Comparison of ENCODE assay signal across 8 mouse cellular contexts in genomic region chr2:120849449-120850423, GRCm38 (mm10). TPM values are rescaled to one million over a fixed set of nuclear protein-coding genes. Genes with fewer than 3 reads are reported as not detected.
DNase-seq lines count a peak whose midpoint lies in the region; ATAC-seq and TF ChIP-seq lines count a peak whose summit lies in the region.

TSS of gene Cdan1 (minus strand) at chr2:120850128.

- in situ Hi-C loops in ES-E14 (cut with MboI; ENCODE audit: low sequenced_read_pairs in 2 of 2, unreplicated experiment in 2 of 2): no loop called here

- H3K27ac ChIP-seq in ES-E14 (ENCODE audit: insufficient read depth, low read depth, low read length, poor library complexity, severe bottlenecking): no peak within 1 kb of the TSS
- peak within 1 kb of the TSS; percentile 65; the same call in 1 of the 2 replicates for H3K27ac ChIP-seq in embryonic facial prominence, embryonic 15.5 days (replicated peaks)
- peak within 1 kb of the TSS; percentile 58 for H3K27ac ChIP-seq in heart, postnatal 0 days (ENCODE audit: low read depth)

- WGBS in embryonic facial prominence, embryonic 15.5 days: under 1% methylated on average over 64 of the region's 71 CpGs
- under 1% methylated on average over 62 of the region's 71 CpGs for WGBS in heart, postnatal 0 days

- H3K4me2 ChIP-seq in embryonic facial prominence, embryonic 15.5 days (replicated peaks): peak within 1 kb of the TSS; percentile 80
- H3K4me2 ChIP-seq in heart, postnatal 0 days (ENCODE audit: low read depth, low read length): peak within 1 kb of the TSS; percentile 82

- no peaks in the 10 kb centered on the region for H3K9me3 ChIP-seq in ES-E14 (ENCODE audit: control insufficient read depth, insufficient read depth, low read depth, low read length)
- H3K9me3 ChIP-seq in embryonic facial prominence, embryonic 15.5 days (replicated peaks): no peaks in the 10 kb centered on the region
- no peaks in the 10 kb centered on the region for H3K9me3 ChIP-seq in heart, postnatal 0 days (replicated peaks; ENCODE audit: control insufficient read depth, low read length)

- TF ChIP-seq CTCF in heart, postnatal 0 days (IDR thresholded peaks at IDR 0.05; ENCODE audit: low read depth): no peak

- H3K4me3 ChIP-seq in ES-E14 (ENCODE audit: insufficient read depth in 1 of 2, low read depth in 1 of 2, low read length in 2 of 2, poor library complexity in 1 of 2, severe bottlenecking in 1 of 2): peak within 1 kb of the TSS; percentile 81 to 98
- peak within 1 kb of the TSS; percentile 95 for H3K4me3 ChIP-seq in embryonic facial prominence, embryonic 15.5 days (replicated peaks)
- peak within 1 kb of the TSS; percentile 86 for H3K4me3 ChIP-seq in heart, postnatal 0 days (ENCODE audit: low read depth, low read length)

- TF ChIP-seq EP300 in heart, postnatal 0 days (IDR thresholded peaks at IDR 0.05; ENCODE audit: low read depth): no peak

- DNase-seq in ES-E14 (ENCODE audit: low read depth, low spot score): peak; percentile 40
- DNase-seq in adrenal gland, postnatal 25 days: peak; percentile 48
- DNase-seq in heart, postnatal 0 days (ENCODE audit: low spot score): peak; percentile 32
- peak; percentile 26 to 34 for DNase-seq in layer of hippocampus, postnatal 25 days (ENCODE audit: extremely low spot score in 1 of 2, low spot score in 1 of 2)
- DNase-seq in lung, postnatal 36 days: peak; percentile 44
- DNase-seq in retina, postnatal 7 days (ENCODE audit: low read depth, low spot score): peak; percentile 4
- DNase-seq in T-cell, adult 2 months (ENCODE audit: low spot score): no peak

- H3K4me1 ChIP-seq in ES-E14 (ENCODE audit: control insufficient read depth in 2 of 2, insufficient read depth in 2 of 2, low read length in 2 of 2, poor library complexity in 1 of 2): no peaks in the 10 kb centered on the region
- H3K4me1 ChIP-seq in embryonic facial prominence, embryonic 15.5 days: 0 out of 2 replicates have a peak, but pooled peaks cover 4% of the 10 kb centered on the region
- peaks cover 8% of the 10 kb centered on the region; the same call in 1 of the 2 replicates for H3K4me1 ChIP-seq in heart, postnatal 0 days (ENCODE audit: control insufficient read depth, insufficient read depth)

- peak within 1 kb of the TSS; percentile 87 for H3K9ac ChIP-seq in ES-E14 (ENCODE audit: insufficient read depth, low read depth, low read length, poor library complexity, severe bottlenecking)
- peak within 1 kb of the TSS; percentile 75 for H3K9ac ChIP-seq in embryonic facial prominence, embryonic 15.5 days
- peak within 1 kb of the TSS; percentile 69 for H3K9ac ChIP-seq in heart, postnatal 0 days (replicated peaks; ENCODE audit: low read depth, low read length)

- H3K36me3 ChIP-seq in ES-E14 (ENCODE audit: control insufficient read depth, insufficient read depth, low read length, poor library complexity, severe bottlenecking): no peaks in the 10 kb centered on the region
- H3K36me3 ChIP-seq in embryonic facial prominence, embryonic 15.5 days: no peaks in the 10 kb centered on the region
- no peaks in the 10 kb centered on the region for H3K36me3 ChIP-seq in heart, postnatal 0 days (replicated peaks; ENCODE audit: control insufficient read depth, insufficient read depth, low read length)

- no peaks in the 10 kb centered on the region for H3K27me3 ChIP-seq in embryonic facial prominence, embryonic 15.5 days
- H3K27me3 ChIP-seq in heart, postnatal 0 days (ENCODE audit: control insufficient read depth, insufficient read depth, low read length): no peaks in the 10 kb centered on the region

- ATAC-seq in embryonic facial prominence, embryonic 15.5 days (ENCODE audit: insufficient number of reproducible peaks, low FRiP score, low TSS enrichment, low read depth): peak; percentile 58; the same call in 1 of the 2 replicates
- ATAC-seq in heart, postnatal 0 days (ENCODE audit: insufficient read depth, low read depth): peak; percentile 37

TF ChIP-seq in ES-E14, 5 proteins besides CTCF, POLR2A, EP300 and RAD21:
- TF ChIP-seq MAFK (IDR thresholded peaks at IDR 0.05; ENCODE audit: insufficient read depth, low read depth, low read length) (no peak), CHD2 (IDR thresholded peaks at IDR 0.05; ENCODE audit: low read depth, low read length) (no peak), HCFC1 (IDR thresholded peaks at IDR 0.05; ENCODE audit: borderline replicate concordance, insufficient read depth, low read length) (no peak), ZC3H11A (IDR thresholded peaks at IDR 0.05; ENCODE audit: borderline replicate concordance, low read depth, low read length) (no peak), ZNF384 (IDR thresholded peaks at IDR 0.05; ENCODE audit: low read depth, low read length) (no peak)

RNA-seq across cellular contexts. Expression of gene Cdan1, which starts in this region (rescaled TPM):
- total RNA-seq in ES-E14 (2012; rRNA removed): 22.4 and 31.6 TPM in 2 replicates
- 29.0 and 30.4 TPM in 2 replicates for total RNA-seq in adrenal gland, postnatal 25 days (2021)
- polyA plus RNA-seq in embryonic facial prominence, embryonic 15.5 days (2015; fragmentation: Nextera tagmentation; extraction: Ambion mirVana): 6.7 and 8.1 TPM in 2 replicates
- total RNA-seq in heart, postnatal 0 days (2014; rRNA removed; ENCODE audit: low replicate concordance): 20.2 and 43.6 TPM in 2 replicates
- polyA plus RNA-seq in heart, postnatal 0 days (2015; fragmentation: Nextera tagmentation; extraction: Ambion mirVana): 2.6 and 2.7 TPM in 2 replicates
- total RNA-seq in layer of hippocampus, postnatal 25 days (2021): 10 to 100 TPM; 22.8 to 31.9 TPM
